Mouse (Mus musculus): ENCODE results near the gene Nprl3. TPM values are rescaled to one million over a fixed set of nuclear protein-coding genes. Genes with fewer than 3 reads are reported as not detected.

Nprl3 gene
- polyA plus RNA-seq, 1 experiment from 2014 or later, result 31.0 TPM

DNA sequence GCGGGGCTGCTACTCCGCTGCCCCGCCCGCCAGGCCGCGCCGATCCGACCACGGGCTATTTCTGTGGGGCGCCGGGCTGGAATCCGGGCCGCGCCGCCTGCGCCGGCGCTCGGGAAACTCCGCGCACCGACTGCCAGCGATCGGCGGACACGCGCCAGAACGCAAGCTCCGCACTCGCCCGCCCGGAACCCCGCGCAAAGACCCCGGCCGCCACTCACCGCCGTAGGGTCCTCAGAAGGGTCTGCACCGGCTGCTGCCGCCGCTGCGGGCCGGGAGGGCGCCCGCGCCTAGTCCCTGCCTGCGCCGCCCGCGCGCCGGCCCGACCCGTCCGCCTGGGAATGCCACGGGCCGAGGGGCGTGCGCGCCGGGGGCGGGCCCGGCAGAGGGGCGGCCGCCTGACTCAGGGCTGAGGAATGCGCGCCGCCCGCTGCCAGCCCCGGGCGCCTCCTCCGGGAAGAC is 45.5 kb downstream of the Nprl3 start, which contains the start of gene Rhbdf1:
Gene Rhbdf1 (minus strand): TSS at position 350 of the 459 bp plus-strand sequence.
- peak within 1 kb of the TSS; percentile 77 for H3K27ac ChIP-seq (ENCODE audit: low read depth, low read length)
- peaks cover 47% of the 10 kb centered on the region for H3K4me1 ChIP-seq (replicated peaks; ENCODE audit: control insufficient read depth, insufficient read depth, low read length)
- 0 out of 2 replicates have a peak, but pooled peaks cover 3% of the 10 kb centered on the region for H3K9me3 ChIP-seq (ENCODE audit: control insufficient read depth, low read length)
- peak within 1 kb of the TSS; percentile 90 for H3K4me2 ChIP-seq
- DNase-seq (ENCODE audit: low spot score) (peak; percentile 66), ATAC-seq (replicated peaks; ENCODE audit: low FRiP score) (peak; percentile 37)
- under 1% methylated on average over 68 of the region's 72 CpGs for WGBS
- H3K9ac ChIP-seq (ENCODE audit: low read depth, low read length), result peak within 1 kb of the TSS; percentile 75
- H3K4me3 ChIP-seq (ENCODE audit: low read depth, low read length), result peak within 1 kb of the TSS; percentile 72
- H3K27me3 ChIP-seq (replicated peaks; ENCODE audit: control insufficient read depth, insufficient read depth, low read length), result peaks cover 46% of the 10 kb centered on the region
- no peaks in the 10 kb centered on the region for H3K36me3 ChIP-seq (ENCODE audit: control insufficient read depth, insufficient read depth, low read length)

- DNase-seq (ENCODE audit: low spot score), result peak; percentile 67
- peak overlapping the region; percentile 75 for H3K9ac ChIP-seq (ENCODE audit: low read depth, low read length)
- peak overlapping the region; percentile 77 for H3K27ac ChIP-seq (ENCODE audit: low read depth, low read length)
- peaks cover 46% of the 10 kb centered on the region for H3K27me3 ChIP-seq (replicated peaks; ENCODE audit: control insufficient read depth, insufficient read depth, low read length)
- WGBS, result under 1% methylated on average over 44 of the region's 46 CpGs
- H3K36me3 ChIP-seq (ENCODE audit: control insufficient read depth, insufficient read depth, low read length), result no peaks in the 10 kb centered on the region
- peak; percentile 40 for ATAC-seq (replicated peaks; ENCODE audit: low FRiP score)
- H3K9me3 ChIP-seq (ENCODE audit: control insufficient read depth, low read length), result 0 out of 2 replicates have a peak, but pooled peaks cover 3% of the 10 kb centered on the region
- H3K4me3 ChIP-seq (ENCODE audit: low read depth, low read length), result peak overlapping the region; percentile 72
- H3K4me1 ChIP-seq (replicated peaks; ENCODE audit: control insufficient read depth, insufficient read depth, low read length), result peaks cover 45% of the 10 kb centered on the region
- H3K4me2 ChIP-seq, result peak overlapping the region; percentile 90
Observed at GRCm38 (mm10) chr11:32221225-32221950, 46.1 kb downstream of the Nprl3 start.

- H3K4me3 ChIP-seq (ENCODE audit: low read depth, low read length), result peak overlapping the region; percentile 72
- peak overlapping the region; percentile 90 for H3K4me2 ChIP-seq
- peaks cover 40% of the 10 kb centered on the region for H3K4me1 ChIP-seq (replicated peaks; ENCODE audit: control insufficient read depth, insufficient read depth, low read length)
- no peaks in the 10 kb centered on the region for H3K36me3 ChIP-seq (ENCODE audit: control insufficient read depth, insufficient read depth, low read length)
- no peak overlapping the region; the same call in 1 of the 2 replicates for H3K27ac ChIP-seq (ENCODE audit: low read depth, low read length)
- 43% methylated on average over 10 of the region's 10 CpGs for WGBS
- H3K9me3 ChIP-seq (ENCODE audit: control insufficient read depth, low read length), result 0 out of 2 replicates have a peak, but pooled peaks cover 3% of the 10 kb centered on the region
- ATAC-seq (replicated peaks; ENCODE audit: low FRiP score) (peak; percentile 13), DNase-seq (ENCODE audit: low spot score) (peak; percentile 46)
- H3K9ac ChIP-seq (ENCODE audit: low read depth, low read length), result peak overlapping the region; percentile 75; the same call in 1 of the 2 replicates
- peaks cover 46% of the 10 kb centered on the region for H3K27me3 ChIP-seq (replicated peaks; ENCODE audit: control insufficient read depth, insufficient read depth, low read length)
Observed at GRCm38 (mm10) chr11:32220607-32221224, 46.8 kb downstream of the Nprl3 start.

- H3K27ac ChIP-seq (ENCODE audit: low read depth, low read length), result no peak overlapping the region
- DNase-seq (ENCODE audit: low spot score) (no peak), ATAC-seq (replicated peaks; ENCODE audit: low FRiP score) (no peak)
- no peak overlapping the region for H3K4me2 ChIP-seq
- H3K9ac ChIP-seq (ENCODE audit: low read depth, low read length), result no peak overlapping the region
- peaks cover 26% of the 10 kb centered on the region for H3K4me1 ChIP-seq (replicated peaks; ENCODE audit: control insufficient read depth, insufficient read depth, low read length)
- H3K36me3 ChIP-seq (ENCODE audit: control insufficient read depth, insufficient read depth, low read length), result no peaks in the 10 kb centered on the region; the same call in 1 of the 2 replicates
- H3K27me3 ChIP-seq (replicated peaks; ENCODE audit: control insufficient read depth, insufficient read depth, low read length), result peaks cover 45% of the 10 kb centered on the region
- WGBS, result 91% methylated on average over 10 of the region's 10 CpGs
- H3K4me3 ChIP-seq (ENCODE audit: low read depth, low read length), result no peak overlapping the region
- H3K9me3 ChIP-seq (ENCODE audit: control insufficient read depth, low read length), result 0 out of 2 replicates have a peak, but pooled peaks cover 3% of the 10 kb centered on the region
Observed at GRCm38 (mm10) chr11:32219287-32219686, 48.2 kb downstream of the Nprl3 start.

DNA sequence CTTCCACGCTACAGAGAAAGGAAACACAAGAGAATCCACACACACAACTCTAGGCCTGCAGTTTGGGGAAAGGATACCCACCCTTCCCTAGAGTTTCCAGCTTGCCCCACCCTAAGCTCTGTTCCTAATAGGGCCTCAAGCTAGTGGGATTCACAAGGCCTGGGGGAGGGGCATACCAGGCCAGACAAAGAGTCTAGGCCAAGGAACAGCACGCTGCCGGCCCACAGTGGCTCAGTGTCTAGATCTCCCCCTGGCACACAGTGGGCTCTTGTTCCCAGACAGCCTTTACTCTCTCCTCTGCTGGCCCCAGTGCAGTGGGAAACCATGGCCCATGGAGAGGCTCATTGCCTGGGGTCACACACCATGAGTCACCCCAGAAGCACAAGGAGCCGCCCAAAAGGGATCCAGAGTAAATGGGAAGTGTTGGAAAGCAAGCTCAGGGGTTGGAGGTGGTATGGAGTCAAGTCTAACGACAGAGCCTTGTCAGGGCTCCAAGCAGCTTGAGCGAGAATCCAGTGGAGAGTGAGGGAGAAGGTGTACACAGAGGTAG is 48.9 kb downstream of the Nprl3 start:
- H3K4me1 ChIP-seq (replicated peaks; ENCODE audit: control insufficient read depth, insufficient read depth, low read length), result peaks cover 24% of the 10 kb centered on the region

DNA sequence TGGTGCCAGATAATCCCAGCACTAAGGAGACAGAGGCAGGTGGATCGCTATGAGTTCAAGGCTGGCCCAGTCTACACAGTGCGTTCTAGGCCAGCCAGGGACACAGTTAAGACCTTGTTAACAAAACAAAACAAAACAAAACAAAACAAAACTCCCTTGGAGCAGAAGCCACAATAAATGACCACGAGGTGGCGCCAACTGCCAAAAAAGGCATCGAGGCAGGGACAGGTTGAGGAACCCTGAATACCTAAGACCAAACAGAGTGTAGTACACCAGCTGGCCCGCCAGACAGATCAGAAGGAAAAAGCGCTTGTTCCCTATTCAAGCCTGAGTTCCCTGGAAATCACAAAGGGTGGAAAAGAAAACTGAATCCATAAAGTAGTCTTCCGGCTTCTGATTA is 50.7 kb downstream of the Nprl3 start:
- DNase-seq (ENCODE audit: low spot score) (peak; percentile 59), ATAC-seq (replicated peaks; ENCODE audit: low FRiP score) (0 out of 2 replicates have a peak, but pooled peaks have one; percentile 42)
- H3K9ac ChIP-seq (ENCODE audit: low read depth, low read length), result no peak overlapping the region

More for the DNA sequence above, 48.9 kb downstream of the Nprl3 start:
- DNase-seq (ENCODE audit: low spot score) (no peak), ATAC-seq (replicated peaks; ENCODE audit: low FRiP score) (no peak)
- Histone ChIP-seq H3K36me3 (ENCODE audit: control insufficient read depth, insufficient read depth, low read length) (peaks cover 2% of the 10 kb centered on the region; the same call in 1 of the 2 replicates), H3K4me2 (no peak overlapping the region), H3K9me3 (ENCODE audit: control insufficient read depth, low read length) (0 out of 2 replicates have a peak, but pooled peaks cover 3% of the 10 kb centered on the region), H3K27me3 (replicated peaks; ENCODE audit: control insufficient read depth, insufficient read depth, low read length) (peaks cover 38% of the 10 kb centered on the region), H3K4me3 (ENCODE audit: low read depth, low read length) (no peak overlapping the region), H3K27ac (ENCODE audit: low read depth, low read length) (no peak overlapping the region), H3K9ac (ENCODE audit: low read depth, low read length) (no peak overlapping the region)
- WGBS, result 72% methylated on average over 6 of the region's 6 CpGs

DNA sequence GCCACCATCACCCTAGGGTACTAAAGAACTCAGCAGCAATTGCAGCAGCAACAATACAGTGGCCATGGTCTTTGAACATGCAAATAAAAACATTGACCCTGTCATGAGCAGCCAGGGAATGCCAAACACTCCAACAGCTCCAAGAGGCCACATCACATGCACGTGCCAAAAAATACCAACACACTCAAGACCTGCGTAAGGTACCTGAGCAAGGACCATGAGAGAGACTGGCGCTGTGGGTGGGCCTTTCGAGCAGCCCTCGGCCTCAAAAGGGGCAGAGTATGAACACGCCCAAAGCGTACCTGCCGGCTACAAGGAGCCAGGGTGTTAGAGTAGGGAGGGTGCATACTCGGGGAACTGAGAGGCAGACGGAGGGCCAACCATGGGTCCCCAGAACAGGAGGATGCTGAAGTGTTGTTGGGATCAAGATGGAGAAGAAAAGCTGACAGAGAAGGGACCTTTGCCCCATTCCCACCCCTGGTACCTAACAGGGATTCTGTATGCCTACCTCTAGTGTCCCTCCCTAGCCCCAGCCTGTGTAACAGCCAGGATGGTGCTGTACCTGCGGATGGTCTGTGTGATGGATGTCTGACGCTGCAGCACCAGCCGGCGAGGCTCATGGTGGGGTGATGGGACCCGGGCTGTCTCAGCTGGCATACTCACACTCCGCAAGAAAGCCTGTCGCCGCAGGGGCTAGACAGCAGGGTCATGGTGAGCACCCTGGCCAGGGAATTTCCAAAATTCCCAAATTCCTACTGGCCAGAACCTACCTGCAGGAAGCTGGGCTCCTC is 51.9 kb downstream of the Nprl3 start:
- ATAC-seq (replicated peaks; ENCODE audit: low FRiP score) (no peak), DNase-seq (ENCODE audit: low spot score) (no peak)
- no peak overlapping the region for H3K4me3 ChIP-seq (ENCODE audit: low read depth, low read length)
- no peak overlapping the region for H3K4me2 ChIP-seq
- H3K27ac ChIP-seq (ENCODE audit: low read depth, low read length), result no peak overlapping the region
- H3K36me3 ChIP-seq (ENCODE audit: control insufficient read depth, insufficient read depth, low read length), result peaks cover 5% of the 10 kb centered on the region; the same call in 1 of the 2 replicates
- H3K4me1 ChIP-seq (replicated peaks; ENCODE audit: control insufficient read depth, insufficient read depth, low read length), result peaks cover 4% of the 10 kb centered on the region; the same call in 1 of the 2 replicates
- H3K9me3 ChIP-seq (ENCODE audit: control insufficient read depth, low read length), result no peaks in the 10 kb centered on the region
- H3K9ac ChIP-seq (ENCODE audit: low read depth, low read length), result no peak overlapping the region
- peaks cover 9% of the 10 kb centered on the region for H3K27me3 ChIP-seq (replicated peaks; ENCODE audit: control insufficient read depth, insufficient read depth, low read length)
- WGBS, result 90% methylated on average over 18 of the region's 18 CpGs

More for the DNA sequence above, 50.7 kb downstream of the Nprl3 start:
- peaks cover 9% of the 10 kb centered on the region for H3K4me1 ChIP-seq (replicated peaks; ENCODE audit: control insufficient read depth, insufficient read depth, low read length)
- no peaks in the 10 kb centered on the region for H3K9me3 ChIP-seq (ENCODE audit: control insufficient read depth, low read length)
- H3K27me3 ChIP-seq (replicated peaks; ENCODE audit: control insufficient read depth, insufficient read depth, low read length), result peaks cover 22% of the 10 kb centered on the region
- H3K27ac ChIP-seq (ENCODE audit: low read depth, low read length), result no peak overlapping the region
- no peak overlapping the region for H3K4me3 ChIP-seq (ENCODE audit: low read depth, low read length)
- H3K4me2 ChIP-seq, result no peak overlapping the region
- peaks cover 2% of the 10 kb centered on the region; the same call in 1 of the 2 replicates for H3K36me3 ChIP-seq (ENCODE audit: control insufficient read depth, insufficient read depth, low read length)
- 25% methylated on average over 8 of the region's 8 CpGs for WGBS

DNA sequence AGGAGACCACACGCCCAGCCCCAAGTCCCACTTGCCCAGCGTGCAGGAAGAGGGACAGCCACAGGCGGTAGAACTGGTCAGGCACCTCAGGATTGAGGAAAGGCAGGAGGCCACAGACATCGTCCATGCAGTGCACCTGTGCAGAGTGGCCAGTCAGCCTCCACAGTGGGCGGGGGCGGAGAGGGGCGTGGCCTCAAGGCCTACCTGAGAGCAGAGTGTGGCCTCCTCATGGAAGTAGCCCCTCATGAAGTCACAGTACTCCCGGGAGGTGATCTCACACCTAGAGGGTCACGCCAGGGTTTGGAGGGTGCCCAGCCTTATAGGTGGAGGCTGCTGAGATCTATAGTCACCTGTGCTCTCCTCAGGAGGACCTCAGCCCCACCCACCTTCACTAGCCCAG is 56.9 kb downstream of the Nprl3 start:
- no peak overlapping the region for H3K27ac ChIP-seq (ENCODE audit: low read depth, low read length)
- ATAC-seq (replicated peaks; ENCODE audit: low FRiP score), result no peak
- H3K4me1 ChIP-seq (replicated peaks; ENCODE audit: control insufficient read depth, insufficient read depth, low read length), result peaks cover 4% of the 10 kb centered on the region
- H3K4me3 ChIP-seq (ENCODE audit: low read depth, low read length), result no peak overlapping the region
- H3K4me2 ChIP-seq, result no peak overlapping the region
- no peaks in the 10 kb centered on the region for H3K9me3 ChIP-seq (ENCODE audit: control insufficient read depth, low read length)
- DNase-seq (ENCODE audit: low spot score), result no peak
- H3K36me3 ChIP-seq (ENCODE audit: control insufficient read depth, insufficient read depth, low read length), result peaks cover 22% of the 10 kb centered on the region; the same call in 1 of the 2 replicates
- H3K27me3 ChIP-seq (replicated peaks; ENCODE audit: control insufficient read depth, insufficient read depth, low read length), result no peaks in the 10 kb centered on the region
- 89% methylated on average over 9 of the region's 9 CpGs for WGBS
- no peak overlapping the region for H3K9ac ChIP-seq (ENCODE audit: low read depth, low read length)
